Mouse (Mus musculus) megakaryocyte, adult 5-6 weeks (primary cell): ENCODE results near the gene Gm11568. TPM values are rescaled to one million over a fixed set of nuclear protein-coding genes. Genes with fewer than 3 reads are reported as not detected.
"Not testable (repeated sequence)": the region's sequence is repeated elsewhere in the genome, so short reads cannot be mapped to it uniquely, and the experiment has no call there.

Experiments
- ATAC-seq: 2 replicates; pipeline ENCODE4 v1.8.0; 2016; ENCODE audit warnings: mild to moderate bottlenecking, inconsistent platforms; ENCODE audit not compliant: poor library complexity, severe bottlenecking
- total RNA-seq, 2 experiments: library from RNA; stranded (forward) in 1 of 2; stranded (reverse) in 1 of 2; fragments of 153-499, 151-499 nt in 1 of 2; fragments of 221-1000, 200-1000 nt in 1 of 2; gene quantifications; 2 replicates each; pipeline versions ENCODE4 v1.2.3 to v1.2.4; 2015 to 2017

The Gm11568 gene
- total RNA-seq (2015): not detected in 2 replicates
- not detected in 2 replicates for total RNA-seq (2017)

GRCm38 (mm10) chr11:99857617-99858016 is at the start of gene Gm11568:
Gm11568 (plus strand) TSS chr11:99857917.
- ATAC-seq: no peak

DNA sequence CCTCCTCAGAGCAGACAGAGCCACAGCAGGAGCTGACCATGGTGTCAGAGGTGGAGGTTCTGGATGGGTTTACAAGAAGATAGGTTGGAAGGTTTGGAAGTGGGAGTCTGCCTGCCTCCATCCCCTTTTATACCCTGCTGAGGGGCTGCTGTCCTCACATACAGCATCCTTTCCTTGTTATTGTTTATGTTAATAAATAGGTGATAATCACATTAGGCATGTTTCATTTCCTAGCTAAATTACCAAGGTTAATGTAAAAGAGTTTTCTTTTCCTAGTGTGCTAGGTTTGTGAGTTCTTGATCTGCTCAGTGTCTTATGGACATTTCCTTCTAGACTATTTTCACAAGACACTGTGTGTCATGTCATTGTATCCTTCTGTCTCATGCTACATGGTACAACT is 47.9 kb upstream of the Gm11568 start, which contains the start of gene Krtap4-13:
TSS of gene Krtap4-13 (minus strand) at position 101 of the 400 bp plus-strand sequence.
- not testable (repeated sequence) for ATAC-seq

DNA sequence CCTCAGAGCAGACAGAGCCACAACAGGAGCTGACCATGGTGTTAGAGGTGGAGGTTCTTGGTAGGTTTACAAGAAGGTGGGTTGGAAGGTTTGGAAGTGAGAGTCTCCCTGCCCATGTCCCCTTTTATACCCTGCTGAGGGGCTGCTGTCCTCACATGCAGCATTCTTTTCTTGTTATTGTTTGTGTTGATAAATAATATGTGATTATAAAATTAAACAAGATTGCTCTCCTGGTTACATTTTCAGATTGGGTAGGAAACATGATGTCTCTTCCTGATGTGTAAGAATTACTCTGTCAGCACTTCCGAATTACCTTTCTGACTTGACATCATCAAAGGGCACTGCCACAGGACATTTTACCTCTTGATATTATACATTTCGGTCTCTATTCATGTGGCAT is 42.2 kb upstream of the Gm11568 start, which contains the start of gene Gm11564:
TSS of gene Gm11564 (minus strand) at position 101 of the 400 bp plus-strand sequence.
- not testable (repeated sequence) for ATAC-seq

DNA sequence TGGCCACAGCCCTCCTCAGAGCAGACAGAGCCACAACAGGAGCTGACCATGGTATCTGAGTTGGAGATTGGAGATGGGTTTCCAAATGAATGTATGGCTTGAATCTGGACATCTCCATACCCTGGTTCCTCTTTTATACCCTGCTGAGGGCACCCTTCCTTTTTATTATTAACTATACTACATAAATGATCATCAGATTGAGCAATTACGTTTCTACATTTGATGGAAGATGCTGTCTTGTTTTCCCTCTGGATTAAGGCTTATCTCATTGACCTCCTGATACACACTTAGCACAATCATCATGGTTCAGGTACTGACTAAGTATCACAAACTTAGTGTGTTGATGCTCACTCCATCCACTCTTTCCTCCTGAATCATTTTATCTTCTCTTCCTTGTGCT is 19.8 kb upstream of the Gm11568 start, which contains the start of gene 2300003K06Rik:
TSS of gene 2300003K06Rik (minus strand) at position 101 of the 400 bp plus-strand sequence.
- no peak for ATAC-seq

DNA sequence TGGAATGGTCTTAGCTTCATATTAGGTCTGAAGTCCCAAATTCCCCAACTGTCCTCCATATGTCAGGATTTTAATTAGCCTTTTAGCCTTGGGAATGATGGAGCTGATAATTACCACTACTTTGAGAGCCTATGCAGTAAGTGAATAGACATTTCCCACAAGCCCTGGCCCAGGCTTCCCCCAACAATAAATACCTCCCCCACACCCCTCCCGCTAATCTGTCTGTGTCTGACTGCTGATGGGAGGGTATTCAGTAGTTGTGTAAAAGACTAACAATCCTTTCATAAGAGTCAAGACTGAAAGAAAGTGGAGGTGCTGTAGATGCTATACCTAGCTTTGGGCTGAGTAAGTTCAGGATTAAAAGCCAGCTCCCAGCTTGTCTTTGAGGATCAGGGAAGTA is 15.5 kb upstream of the Gm11568 start:
- ATAC-seq: no peak

- no peak for ATAC-seq
Observed at GRCm38 (mm10) chr11:99846746-99847145, 11.0 kb upstream of the Gm11568 start.

DNA sequence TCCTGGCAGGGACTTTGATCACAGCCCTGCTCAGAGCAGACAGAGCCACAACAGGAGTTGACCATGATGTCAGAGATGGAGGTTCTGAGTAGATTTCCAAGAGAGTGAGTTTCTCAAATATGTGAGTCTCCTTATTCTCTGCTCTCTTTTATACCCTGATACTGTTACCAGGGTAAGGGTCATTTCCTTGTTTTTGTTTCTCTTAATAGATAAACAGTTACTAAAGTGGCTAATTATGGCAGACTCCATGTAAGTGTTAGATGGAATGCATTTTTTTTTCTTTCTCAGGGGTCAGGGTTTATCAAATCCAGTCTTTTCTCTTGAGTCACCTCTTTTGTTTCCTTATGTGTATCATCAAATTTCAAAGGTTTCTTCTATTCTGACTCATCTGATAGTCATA is 6.2 kb upstream of the Gm11568 start, which contains the start of gene Krtap4-16:
TSS of gene Krtap4-16 (minus strand) at position 101 of the 400 bp plus-strand sequence.
- ATAC-seq: no peak

- no peak for ATAC-seq
Observed at GRCm38 (mm10) chr11:99854121-99854520, 3.6 kb upstream of the Gm11568 start.

GRCm38 (mm10) chr11:99858761-99859160 is 1.0 kb downstream of the Gm11568 start:
- ATAC-seq: no peak

GRCm38 (mm10) chr11:99864176-99864575 is 6.5 kb downstream of the Gm11568 start, which contains the start of gene Gm11559:
Gm11559 (plus strand) TSS chr11:99864476.
- ATAC-seq: not testable (repeated sequence)

- not testable (repeated sequence) for ATAC-seq
Observed at GRCm38 (mm10) chr11:99873089-99873488, 15.4 kb downstream of the Gm11568 start, which contains the start of gene Krtap9-1. Krtap9-1 (plus strand) TSS chr11:99873389.

- ATAC-seq: not testable (repeated sequence)
Observed at GRCm38 (mm10) chr11:99878887-99879286, 21.2 kb downstream of the Gm11568 start, which contains the start of gene Gm11567. Gm11567 (plus strand) TSS chr11:99879187.

GRCm38 (mm10) chr11:99907620-99908019 is 49.9 kb downstream of the Gm11568 start, which contains the start of gene Krtap31-1:
Krtap31-1 (plus strand) TSS chr11:99907920.
- no peak for ATAC-seq

Other genes starting within 250 kb of the Gm11568 start
Only the 30 nearest of the 38 such genes appear.
- not detected in 2 replicates for gene Krtap4-7, start 213.8 kb upstream of the Gm11568 start, total RNA-seq (2015)
- gene Krtap4-7, start 213.8 kb upstream of the Gm11568 start, total RNA-seq (2017): not detected in 2 replicates
- gene Gm11555, start 207.7 kb upstream of the Gm11568 start, total RNA-seq (2015): not detected in 2 replicates
- gene Gm11555, start 207.7 kb upstream of the Gm11568 start, total RNA-seq (2017): not detected in 2 replicates
- not detected in 2 replicates for gene Gm11563, start 199.0 kb upstream of the Gm11568 start, total RNA-seq (2015)
- gene Gm11563, start 199.0 kb upstream of the Gm11568 start, total RNA-seq (2017): not detected in 2 replicates
- not detected in 2 replicates for gene Krtap4-6, start 192.0 kb upstream of the Gm11568 start, total RNA-seq (2015)
- not detected in 2 replicates for gene Krtap4-6, start 192.0 kb upstream of the Gm11568 start, total RNA-seq (2017)
- not detected in 2 replicates for gene Gm14190, start 167.2 kb upstream of the Gm11568 start, total RNA-seq (2015)
- not detected in 2 replicates for gene Gm14190, start 167.2 kb upstream of the Gm11568 start, total RNA-seq (2017)
- not detected in 2 replicates for gene Gm14180, start 123.6 kb upstream of the Gm11568 start, total RNA-seq (2015)
- not detected in 2 replicates for gene Gm14180, start 123.6 kb upstream of the Gm11568 start, total RNA-seq (2017)
- gene Gm11595, start 85.0 kb upstream of the Gm11568 start, total RNA-seq (2015): not detected in 2 replicates
- gene Gm11595, start 85.0 kb upstream of the Gm11568 start, total RNA-seq (2017): not detected in 2 replicates
- gene Krtap4-8, start 77.2 kb upstream of the Gm11568 start, total RNA-seq (2015): not detected in 2 replicates
- gene Krtap4-8, start 77.2 kb upstream of the Gm11568 start, total RNA-seq (2017): not detected in 2 replicates
- gene Krtap4-9, start 72.7 kb upstream of the Gm11568 start, total RNA-seq (2015): not detected in 2 replicates
- not detected in 2 replicates for gene Krtap4-9, start 72.7 kb upstream of the Gm11568 start, total RNA-seq (2017)
- gene Gm11596, start 64.5 kb upstream of the Gm11568 start, total RNA-seq (2015): not detected in 2 replicates
- not detected in 2 replicates for gene Gm11596, start 64.5 kb upstream of the Gm11568 start, total RNA-seq (2017)
- not detected in 2 replicates for gene Gm11569, start 59.0 kb upstream of the Gm11568 start, total RNA-seq (2015)
- gene Gm11569, start 59.0 kb upstream of the Gm11568 start, total RNA-seq (2017): not detected in 2 replicates
- gene Gm11554, start 53.5 kb upstream of the Gm11568 start, total RNA-seq (2015): not detected in 2 replicates
- gene Gm11554, start 53.5 kb upstream of the Gm11568 start, total RNA-seq (2017): not detected in 2 replicates
- gene Krtap4-13, start 48.0 kb upstream of the Gm11568 start, total RNA-seq (2015): not detected in 2 replicates
- gene Krtap4-13, start 48.0 kb upstream of the Gm11568 start, total RNA-seq (2017): not detected in 2 replicates
- not detected in 2 replicates for gene Gm11564, start 42.3 kb upstream of the Gm11568 start, total RNA-seq (2015)
- gene Gm11564, start 42.3 kb upstream of the Gm11568 start, total RNA-seq (2017): not detected in 2 replicates
- gene 2300003K06Rik, start 19.9 kb upstream of the Gm11568 start, total RNA-seq (2015): not detected in 2 replicates
- gene 2300003K06Rik, start 19.9 kb upstream of the Gm11568 start, total RNA-seq (2017): not detected in 2 replicates
- not detected in 2 replicates for gene Krtap4-16, start 6.3 kb upstream of the Gm11568 start, total RNA-seq (2015)
- gene Krtap4-16, start 6.3 kb upstream of the Gm11568 start, total RNA-seq (2017): not detected in 2 replicates
- gene Gm11559, start 6.6 kb downstream of the Gm11568 start, total RNA-seq (2015): not detected in 2 replicates
- not detected in 2 replicates for gene Gm11559, start 6.6 kb downstream of the Gm11568 start, total RNA-seq (2017)
- gene Krtap9-1, start 15.5 kb downstream of the Gm11568 start, total RNA-seq (2015): not detected in 2 replicates
- not detected in 2 replicates for gene Krtap9-1, start 15.5 kb downstream of the Gm11568 start, total RNA-seq (2017)
- gene Gm11567, start 21.3 kb downstream of the Gm11568 start, total RNA-seq (2015): not detected in 2 replicates
- not detected in 2 replicates for gene Gm11567, start 21.3 kb downstream of the Gm11568 start, total RNA-seq (2017)
- gene Krtap31-1, start 50.0 kb downstream of the Gm11568 start, total RNA-seq (2015): not detected in 2 replicates
- gene Krtap31-1, start 50.0 kb downstream of the Gm11568 start, total RNA-seq (2017): not detected in 2 replicates
- not detected in 2 replicates for gene Gm11565, start 56.8 kb downstream of the Gm11568 start, total RNA-seq (2015)
- not detected in 2 replicates for gene Gm11565, start 56.8 kb downstream of the Gm11568 start, total RNA-seq (2017)
- gene Krtap31-2, start 78.4 kb downstream of the Gm11568 start, total RNA-seq (2015): not detected in 2 replicates
- not detected in 2 replicates for gene Krtap31-2, start 78.4 kb downstream of the Gm11568 start, total RNA-seq (2017)
- gene Krtap9-5, start 90.6 kb downstream of the Gm11568 start, total RNA-seq (2015): not detected in 2 replicates
- gene Krtap9-5, start 90.6 kb downstream of the Gm11568 start, total RNA-seq (2017): not detected in 2 replicates
- not detected in 2 replicates for gene Krtap29-1, start 121.1 kb downstream of the Gm11568 start, total RNA-seq (2015)
- gene Krtap29-1, start 121.1 kb downstream of the Gm11568 start, total RNA-seq (2017): not detected in 2 replicates
- not detected in 2 replicates for gene Krtap16-1, start 128.7 kb downstream of the Gm11568 start, total RNA-seq (2015)
- gene Krtap16-1, start 128.7 kb downstream of the Gm11568 start, total RNA-seq (2017): not detected in 2 replicates
- not detected in 2 replicates for gene Krtap17-1, start 136.1 kb downstream of the Gm11568 start, total RNA-seq (2015)
- not detected in 2 replicates for gene Krtap17-1, start 136.1 kb downstream of the Gm11568 start, total RNA-seq (2017)
- gene Krt33a, start 158.3 kb downstream of the Gm11568 start, total RNA-seq (2015): not detected in 2 replicates
- not detected in 2 replicates for gene Krt33a, start 158.3 kb downstream of the Gm11568 start, total RNA-seq (2017)
- gene Krt33b, start 172.0 kb downstream of the Gm11568 start, total RNA-seq (2015): not detected in 2 replicates
- gene Krt33b, start 172.0 kb downstream of the Gm11568 start, total RNA-seq (2017): not detected in 2 replicates
- not detected in 2 replicates for gene Krt34, start 183.6 kb downstream of the Gm11568 start, total RNA-seq (2015)
- not detected in 2 replicates for gene Krt34, start 183.6 kb downstream of the Gm11568 start, total RNA-seq (2017)
- not detected in 2 replicates for gene Krt31, start 192.6 kb downstream of the Gm11568 start, total RNA-seq (2015)
- not detected in 2 replicates for gene Krt31, start 192.6 kb downstream of the Gm11568 start, total RNA-seq (2017)